Mouse (Mus musculus) liver, postnatal 0 days (tissue): Measurements from ENCODE around the gene Ccdc191.

Source experiments
- CTCF ChIP-seq: sonication (generic); IDR thresholded peaks from 2 replicates; pipeline ENCODE4 v1.5.1; 2016; ENCODE audit warnings: antibody characterized with exemption, low read depth
- EP300 ChIP-seq: IDR thresholded peaks from 2 replicates; pipeline ENCODE4 v1.6.1; 2016; ENCODE audit warnings: antibody characterized with exemption, low read depth, mild to moderate bottlenecking

DNA sequence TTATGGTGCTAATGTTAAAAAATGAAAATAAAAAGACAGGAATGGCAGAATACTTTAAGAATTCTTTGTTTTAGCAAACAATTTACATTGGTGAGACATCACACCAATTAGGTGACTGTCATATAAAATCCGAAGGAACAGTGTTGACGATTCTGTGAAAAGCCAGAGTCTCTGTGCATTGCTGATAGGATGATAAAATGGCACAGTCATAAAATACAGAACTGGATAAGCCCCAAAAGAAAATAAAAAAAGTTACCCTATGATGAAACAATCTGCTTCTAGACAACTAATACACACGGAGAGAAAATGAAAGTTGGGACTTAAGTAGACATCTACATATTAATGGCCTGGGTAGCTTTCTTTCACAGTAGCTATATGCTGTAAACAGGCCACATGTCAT is 105.0 kb downstream of the Ccdc191 start:
- TF ChIP-seq CTCF (no peak), EP300 (no peak)
